Mouse (Mus musculus) embryonic facial prominence, embryonic 10.5 days (tissue): ENCODE data around the gene Abi3. TPM values are rescaled to one million over a fixed set of nuclear protein-coding genes. Genes with fewer than 3 reads are reported as not detected.
A peak's percentile ranks its signal among the peaks of the same experiment; 100 is the strongest.

Source experiments
- DNase-seq: peaks from one replicate; pipeline ENCODE4 v3.0.0-alpha.2; 2017; ENCODE audit warnings: low spot score
- H3K27ac ChIP-seq: fragments of 300-500 bp; sonication (generic); replicated peaks from 2 replicates; pipeline ENCODE4 v1.5.1; 2016; ENCODE audit warnings: mild to moderate bottlenecking
- H3K27me3 ChIP-seq: fragments of 300-500 bp; sonication (generic); replicated peaks from 2 replicates; pipeline ENCODE4 v1.6.1; 2016; ENCODE audit warnings: low read depth, mild to moderate bottlenecking; ENCODE audit not compliant: poor library complexity, severe bottlenecking
- H3K36me3 ChIP-seq: fragments of 300-500 bp; sonication (generic); replicated peaks from 2 replicates; pipeline ENCODE4 v1.6.1; 2016; ENCODE audit warnings: mild to moderate bottlenecking, moderate library complexity
- H3K4me1 ChIP-seq: fragments of 300-500 bp; sonication (generic); 2 replicates; pipeline ENCODE4 v1.6.1; 2016
- H3K4me3 ChIP-seq: fragments of 300-500 bp; sonication (generic); 2 replicates; pipeline ENCODE4 v1.5.1; 2016; ENCODE audit warnings: mild to moderate bottlenecking, moderate library complexity
- H3K9me3 ChIP-seq: fragments of 300-500 bp; sonication (generic); 2 replicates; pipeline ENCODE4 v1.6.1; 2016; ENCODE audit warnings: mild to moderate bottlenecking
- WGBS: fragments of 180-500 bp; shearing (Covaris S2); methylation state at CpG from one replicate; pipeline ENCODE4 v1.1.7; 2016; 5-methylcytosine and 5-hydroxymethylcytosine counted together
- polyA plus RNA-seq: library from polyadenylated mRNA; unstranded; fragments of >200 nt; fragmentation: Nextera tagmentation; extraction: Ambion mirVana; gene quantifications from 2 replicates; pipeline ENCODE4 v1.2.1, GENCODE M21; 2016

Abi3 gene
- polyA plus RNA-seq, 1 experiment from 2014 or later = 3.7 TPM

DNA sequence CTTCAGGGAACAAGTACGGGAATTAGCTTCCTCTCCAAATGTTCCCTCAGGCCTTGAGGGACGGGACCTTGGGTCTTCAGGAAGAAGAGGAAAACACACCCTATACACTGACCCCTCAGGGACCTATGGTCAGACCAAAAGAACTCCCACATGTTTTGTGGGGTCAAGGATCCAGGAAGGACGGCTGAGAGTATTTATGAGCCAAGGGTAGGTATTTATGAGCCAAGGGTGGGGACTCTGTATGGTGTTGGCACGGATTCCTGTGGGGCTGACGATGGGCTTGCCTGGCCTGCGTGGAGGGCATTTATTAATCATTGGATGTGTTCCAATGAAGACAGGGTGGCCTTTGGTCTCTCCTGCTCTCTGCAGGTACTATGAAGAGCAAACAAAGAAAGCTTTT lies 5.8 kb downstream of the Abi3 start:
- no peaks in the 10 kb centered on the region for H3K9me3 ChIP-seq
- no peaks in the 10 kb centered on the region for H3K36me3 ChIP-seq
- peaks cover 87% of the 10 kb centered on the region for H3K27me3 ChIP-seq
- peaks cover 54% of the 10 kb centered on the region for H3K4me1 ChIP-seq
- WGBS = 66% methylated on average over 6 of the region's 6 CpGs
- no peak overlapping the region for H3K27ac ChIP-seq
- no peak overlapping the region for H3K4me3 ChIP-seq
- DNase-seq = no peak

DNA sequence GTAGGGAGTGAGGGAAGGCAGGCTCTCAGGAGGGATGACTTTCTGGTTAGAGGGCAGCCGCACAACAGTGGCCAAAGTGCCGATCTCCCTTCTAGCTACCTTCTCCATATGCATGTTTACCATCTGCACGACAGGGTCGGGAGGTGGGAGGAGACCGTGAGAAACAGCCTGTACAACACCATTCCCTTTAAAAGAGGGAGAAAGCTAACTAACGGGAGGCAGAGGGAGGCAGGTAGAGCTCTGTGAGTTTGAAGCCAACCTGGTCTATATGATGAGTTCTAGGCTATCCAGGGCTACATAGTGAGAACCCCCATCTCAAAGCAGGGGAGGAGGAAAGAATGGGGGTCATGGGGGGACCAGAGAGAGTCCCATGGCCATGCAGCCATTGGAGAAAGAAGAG lies 6.4 kb downstream of the Abi3 start:
- peaks cover 87% of the 10 kb centered on the region for H3K27me3 ChIP-seq
- no peaks in the 10 kb centered on the region for H3K9me3 ChIP-seq
- H3K36me3 ChIP-seq = no peaks in the 10 kb centered on the region
- 46% methylated on average over 6 of the region's 6 CpGs for WGBS
- no peak for DNase-seq
- H3K4me1 ChIP-seq = peaks cover 59% of the 10 kb centered on the region
- no peak overlapping the region for H3K4me3 ChIP-seq
- H3K27ac ChIP-seq = no peak overlapping the region

GRCm38 (mm10) chr11:95834742-95835710 lies 7.2 kb downstream of the Abi3 start:
- DNase-seq = no peak
- Histone ChIP-seq H3K27me3 (peaks cover 87% of the 10 kb centered on the region), H3K27ac (no peak overlapping the region), H3K4me1 (peaks cover 67% of the 10 kb centered on the region), H3K9me3 (no peaks in the 10 kb centered on the region), H3K4me3 (peak overlapping the region; percentile 33), H3K36me3 (no peaks in the 10 kb centered on the region)
- 20% methylated on average over 15 of the region's 15 CpGs for WGBS

DNA sequence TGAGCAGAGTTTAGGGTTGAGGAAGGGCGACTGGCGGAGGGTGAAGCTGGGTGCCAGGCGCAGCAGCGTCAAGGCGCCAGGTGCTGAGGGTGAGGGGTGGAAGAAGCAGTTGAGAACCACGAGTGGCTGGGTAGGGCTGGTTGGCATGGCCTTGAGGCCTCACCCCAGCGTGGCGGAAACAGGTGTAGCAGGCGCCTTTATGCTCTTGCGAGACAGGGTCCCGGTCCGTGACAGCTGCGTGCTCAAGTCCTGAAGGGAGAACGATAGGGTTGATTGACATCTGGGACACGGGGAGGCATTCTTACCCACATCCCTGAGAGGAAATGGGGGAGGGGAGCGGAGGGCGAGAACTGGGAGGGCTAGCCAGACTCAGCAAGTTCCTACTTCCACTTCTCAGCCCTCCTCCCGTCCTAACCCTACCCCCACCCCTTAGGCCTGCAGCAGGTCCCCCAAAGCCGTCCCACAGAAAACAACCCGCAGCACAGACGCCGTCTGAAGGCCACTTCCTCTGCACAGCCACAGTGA lies 8.1 kb downstream of the Abi3 start:
- DNase-seq = peak; percentile 49
- 4% methylated on average over 22 of the region's 22 CpGs for WGBS
- Histone ChIP-seq H3K4me1 (peaks cover 62% of the 10 kb centered on the region), H3K27ac (no peak overlapping the region; the same call in 1 of the 2 replicates), H3K36me3 (no peaks in the 10 kb centered on the region), H3K9me3 (no peaks in the 10 kb centered on the region), H3K27me3 (peaks cover 94% of the 10 kb centered on the region), H3K4me3 (peak overlapping the region; percentile 33)

DNA sequence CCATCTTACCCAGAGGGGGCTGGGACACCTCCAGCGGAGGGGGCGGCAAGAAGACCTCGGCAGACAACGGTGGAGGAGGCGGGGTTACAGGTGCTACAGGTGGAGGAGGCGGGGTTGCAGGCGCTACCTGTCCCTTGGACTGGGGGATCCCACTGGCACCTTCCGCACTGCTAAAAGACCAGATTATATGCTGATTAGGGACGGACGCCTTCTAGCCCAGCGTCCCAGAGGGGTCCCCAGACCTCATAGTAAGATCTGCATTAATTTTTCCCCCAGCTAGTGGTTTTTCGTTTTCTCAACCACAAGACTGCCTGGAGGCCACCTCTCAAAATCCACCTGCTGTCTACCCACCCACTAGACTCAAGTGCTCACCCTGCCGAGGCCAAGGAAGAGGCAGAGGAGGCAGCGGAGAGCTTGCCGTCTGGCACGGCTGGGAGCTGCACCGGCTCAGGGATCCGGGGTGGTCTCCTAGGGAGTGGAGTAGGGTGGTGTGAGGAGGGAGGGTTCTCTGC lies 8.6 kb downstream of the Abi3 start:
- H3K9me3 ChIP-seq = no peaks in the 10 kb centered on the region
- peak; percentile 30 for DNase-seq
- no peaks in the 10 kb centered on the region for H3K36me3 ChIP-seq
- H3K4me1 ChIP-seq = peaks cover 60% of the 10 kb centered on the region
- H3K27me3 ChIP-seq = peaks cover 100% of the 10 kb centered on the region
- WGBS = 5% methylated on average over 18 of the region's 18 CpGs
- H3K27ac ChIP-seq = no peak overlapping the region; the same call in 1 of the 2 replicates
- peak overlapping the region; percentile 33 for H3K4me3 ChIP-seq

DNA sequence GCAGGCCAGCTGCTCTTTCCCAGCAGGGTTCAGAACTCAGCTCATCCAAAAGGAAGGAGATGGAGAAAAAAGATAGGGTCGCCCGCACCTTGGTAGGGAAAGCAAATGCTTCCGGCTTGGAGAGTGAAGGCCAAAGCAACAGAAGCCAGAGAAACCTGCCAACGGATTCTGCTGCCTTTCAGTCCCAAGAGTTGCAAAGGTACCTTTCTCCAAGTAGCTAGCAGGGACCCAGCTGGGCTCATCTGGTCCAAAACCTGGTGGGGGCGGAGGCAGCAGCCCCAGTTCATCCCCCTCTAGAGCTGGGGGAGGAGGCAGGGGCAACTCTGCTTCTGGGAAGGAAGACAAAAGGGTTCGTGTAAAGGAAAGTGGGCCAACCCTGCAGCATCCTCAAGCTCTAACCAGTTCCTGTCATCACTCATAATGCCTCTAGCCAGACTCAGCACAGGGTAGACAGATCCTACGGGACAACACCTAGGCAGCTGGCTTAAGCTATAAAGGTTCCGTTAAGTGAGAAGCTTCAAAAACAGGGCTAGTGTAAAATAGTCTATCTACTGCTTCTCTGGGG lies 9.2 kb downstream of the Abi3 start:
- no peak overlapping the region for H3K27ac ChIP-seq
- peaks cover 100% of the 10 kb centered on the region for H3K27me3 ChIP-seq
- peaks cover 60% of the 10 kb centered on the region for H3K4me1 ChIP-seq
- H3K36me3 ChIP-seq = no peaks in the 10 kb centered on the region
- WGBS = 21% methylated on average over 8 of the region's 8 CpGs
- H3K4me3 ChIP-seq = no peak overlapping the region
- no peak for DNase-seq
- H3K9me3 ChIP-seq = no peaks in the 10 kb centered on the region

DNA sequence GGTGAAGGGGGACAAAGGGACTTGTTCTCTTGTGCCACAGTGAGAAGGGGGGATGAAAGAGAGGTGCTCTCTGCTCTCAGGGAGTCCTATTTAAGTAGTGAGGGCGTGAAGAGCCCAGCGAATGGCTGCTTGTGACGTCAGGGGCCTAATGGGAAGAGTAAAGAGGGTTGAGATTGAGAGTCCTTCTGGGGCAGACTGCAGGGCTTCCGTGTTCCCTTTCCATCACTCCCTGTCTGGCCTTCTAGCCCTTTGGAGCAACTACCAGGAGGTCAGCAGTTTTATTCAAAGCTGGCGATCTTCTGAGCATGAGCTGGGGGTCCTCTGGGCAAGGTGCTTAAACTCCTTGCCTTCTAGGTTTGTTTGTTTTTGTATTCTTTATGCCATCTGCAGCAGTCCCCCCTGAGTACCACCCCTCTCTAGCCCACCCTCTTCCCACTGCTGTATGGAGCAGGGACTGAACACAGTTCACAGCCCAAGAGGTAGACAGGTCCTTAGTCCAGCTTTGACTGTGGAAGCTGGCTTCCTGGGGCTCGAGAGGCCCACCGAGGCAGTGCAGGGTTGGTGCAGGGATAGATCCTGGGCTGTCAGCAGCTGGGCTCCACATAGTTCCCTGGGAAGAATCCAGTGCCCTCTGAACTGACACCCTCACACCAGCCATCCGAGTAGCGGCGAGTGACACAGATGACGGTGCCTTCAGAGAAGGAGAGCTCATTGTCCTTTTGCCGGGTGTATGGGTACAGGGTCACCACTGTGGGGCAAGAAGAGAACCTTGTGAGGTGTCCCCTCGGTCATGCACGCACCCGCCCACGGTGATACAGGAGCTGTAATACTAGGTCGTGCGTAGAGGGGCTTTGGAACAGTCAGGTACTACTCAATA lies 9.9 kb downstream of the Abi3 start:
- peaks cover 60% of the 10 kb centered on the region for H3K4me1 ChIP-seq
- no peak overlapping the region for H3K27ac ChIP-seq
- no peaks in the 10 kb centered on the region for H3K36me3 ChIP-seq
- WGBS = 32% methylated on average over 18 of the region's 18 CpGs
- H3K4me3 ChIP-seq = no peak overlapping the region
- peaks cover 100% of the 10 kb centered on the region for H3K27me3 ChIP-seq
- no peaks in the 10 kb centered on the region for H3K9me3 ChIP-seq
- DNase-seq = peak; percentile 16

DNA sequence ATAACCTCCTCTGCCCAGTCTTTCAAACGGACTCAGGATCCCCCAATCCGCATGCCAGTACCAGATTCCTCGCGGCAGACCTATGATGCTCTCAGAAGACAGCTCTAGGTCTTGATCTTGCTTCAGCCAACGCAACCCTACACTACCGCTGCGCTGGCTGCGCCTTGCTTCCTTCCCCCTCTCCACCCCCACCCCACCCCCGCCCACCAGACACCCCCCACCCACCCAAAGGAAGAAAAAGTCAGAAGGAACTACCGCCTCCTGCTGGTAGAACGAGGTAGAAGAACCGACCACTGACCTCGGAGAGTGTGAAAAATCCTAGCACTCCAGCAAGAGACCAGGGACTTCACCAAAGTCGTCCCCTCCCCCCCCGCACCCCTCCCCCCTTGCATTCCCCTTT lies 10.6 kb downstream of the Abi3 start:
- no peaks in the 10 kb centered on the region for H3K36me3 ChIP-seq
- peaks cover 100% of the 10 kb centered on the region for H3K27me3 ChIP-seq
- DNase-seq = peak; percentile 56
- H3K27ac ChIP-seq = no peak overlapping the region
- H3K4me3 ChIP-seq = peak overlapping the region; percentile 46
- H3K4me1 ChIP-seq = peaks cover 60% of the 10 kb centered on the region
- WGBS = 2% methylated on average over 15 of the region's 15 CpGs
- H3K9me3 ChIP-seq = no peaks in the 10 kb centered on the region

DNA sequence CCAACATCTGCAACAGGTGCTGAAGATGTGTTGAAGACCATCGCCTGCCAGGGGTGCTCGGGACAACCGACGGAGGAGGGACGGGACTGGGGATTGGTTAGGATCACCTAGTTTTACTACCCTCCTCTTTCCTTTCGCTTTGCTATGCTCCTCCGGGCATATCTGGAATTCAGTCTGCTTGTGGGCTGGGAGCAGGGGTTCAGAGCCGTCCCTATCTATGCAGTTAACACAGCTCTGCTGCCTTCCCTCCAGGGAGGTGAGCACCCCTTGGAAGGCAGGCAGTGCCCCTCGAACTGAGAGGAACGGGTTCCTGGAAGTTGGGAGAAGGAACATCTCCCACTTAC lies 11.0 kb downstream of the Abi3 start:
- peak; percentile 44 for DNase-seq
- H3K36me3 ChIP-seq = no peaks in the 10 kb centered on the region
- no peaks in the 10 kb centered on the region for H3K9me3 ChIP-seq
- H3K4me1 ChIP-seq = peaks cover 60% of the 10 kb centered on the region
- H3K4me3 ChIP-seq = peak overlapping the region; percentile 46
- H3K27me3 ChIP-seq = peaks cover 100% of the 10 kb centered on the region
- WGBS = 6% methylated on average over 10 of the region's 10 CpGs
- H3K27ac ChIP-seq = no peak overlapping the region

GRCm38 (mm10) chr11:95830411-95831275 lies 11.6 kb downstream of the Abi3 start:
- H3K4me1 ChIP-seq = peaks cover 55% of the 10 kb centered on the region

DNA sequence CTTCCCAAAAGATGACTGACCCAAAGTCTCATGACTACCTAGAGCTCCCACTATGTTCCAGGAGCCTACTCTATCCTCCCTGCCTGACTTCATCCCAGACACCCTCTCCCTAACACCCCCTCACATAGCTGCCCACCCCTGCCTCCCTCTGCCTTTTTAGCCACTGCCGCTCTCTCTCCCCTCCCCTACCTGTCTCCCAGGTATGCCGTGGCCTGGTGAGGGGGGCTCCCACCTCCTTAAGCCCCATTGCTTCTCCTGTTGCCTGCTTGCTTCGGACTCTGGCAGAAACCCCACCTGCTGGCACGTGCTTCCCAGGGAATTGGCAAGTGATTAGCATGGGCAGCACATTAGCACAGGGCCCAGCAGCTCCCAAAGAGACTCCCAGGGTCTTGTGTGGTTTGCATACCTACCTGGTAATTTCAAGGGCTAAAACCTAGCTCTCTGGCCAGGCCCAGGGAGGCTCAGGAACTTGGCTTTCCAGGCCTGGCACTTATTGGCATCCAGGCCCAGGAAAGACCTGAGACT lies 12.7 kb downstream of the Abi3 start:
- WGBS = 28% methylated on average over 4 of the region's 4 CpGs
- H3K4me1 ChIP-seq = peaks cover 52% of the 10 kb centered on the region
- H3K27me3 ChIP-seq = peaks cover 100% of the 10 kb centered on the region

More at GRCm38 (mm10) chr11:95830411-95831275, 11.6 kb downstream of the Abi3 start:
- peak overlapping the region; percentile 46 for H3K4me3 ChIP-seq
- H3K9me3 ChIP-seq = no peaks in the 10 kb centered on the region
- WGBS = 3% methylated on average over 80 of the region's 80 CpGs
- peaks cover 100% of the 10 kb centered on the region for H3K27me3 ChIP-seq
- H3K27ac ChIP-seq = 0 out of 2 replicates have a peak overlapping the region, but pooled peaks have one; percentile 31
- H3K36me3 ChIP-seq = no peaks in the 10 kb centered on the region
- DNase-seq = peak; percentile 58

More for the DNA sequence above, 12.7 kb downstream of the Abi3 start:
- Histone ChIP-seq H3K9me3 (no peaks in the 10 kb centered on the region), H3K4me3 (no peak overlapping the region), H3K36me3 (no peaks in the 10 kb centered on the region), H3K27ac (no peak overlapping the region)
- DNase-seq = no peak
